Mouse (Mus musculus) MEL (cell line): ENCODE data around the gene Gm10720.
"Not testable (repeated sequence)": the region's sequence is repeated elsewhere in the genome, so short reads cannot be mapped to it uniquely, and the experiment has no call there.

Experiments
- CTCF ChIP-seq, 3 experiments: IDR thresholded peaks in 2 of 3; conservative IDR thresholded peaks in 1 of 3; 2 replicates each; pipeline ENCODE4 v1.5.1; 2011 to 2012; ENCODE audit warnings: low read length in 3 of 3, low read depth in 2 of 3, mild to moderate bottlenecking in 2 of 3, improper control_type of control experiment in 1 of 3, inconsistent platforms in 1 of 3, mixed read lengths in 1 of 3, moderate library complexity in 1 of 3; ENCODE audit not compliant: control insufficient read depth in 1 of 3, insufficient read depth in 1 of 3, poor library complexity in 1 of 3, severe bottlenecking in 1 of 3
- ELF1 ChIP-seq: IDR thresholded peaks from 2 replicates; pipeline ENCODE4 v1.6.1; 2014; ENCODE audit warnings: low read depth, mild to moderate bottlenecking, inconsistent platforms, low read length, improper control_type of control experiment, moderate library complexity
- EP300 ChIP-seq, 2 experiments: IDR thresholded peaks; 2 replicates each; pipeline ENCODE4 v1.6.1; 2011; ENCODE audit warnings: improper control_type of control experiment in 2 of 2, low read length in 2 of 2, low read depth in 1 of 2, mild to moderate bottlenecking in 1 of 2
- GATA1 ChIP-seq: IDR thresholded peaks from 2 replicates; pipeline ENCODE4 v1.6.1; 2011; ENCODE audit warnings: low read depth, low read length, improper control_type of control experiment
- POLR2A ChIP-seq, 2 experiments: IDR thresholded peaks; 2 replicates each; pipeline ENCODE4 v1.6.1; 2011 to 2012; ENCODE audit warnings: low read length in 2 of 2, mild to moderate bottlenecking in 2 of 2, control low read depth in 1 of 2, improper control_type of control experiment in 1 of 2, low read depth in 1 of 2, moderate library complexity in 1 of 2; ENCODE audit not compliant: control insufficient read depth in 1 of 2, insufficient read depth in 1 of 2, poor library complexity in 1 of 2
- SIN3A ChIP-seq: IDR thresholded peaks from 2 replicates; pipeline ENCODE4 v1.6.1; 2012; ENCODE audit warnings: low read length, improper control_type of control experiment, inconsistent platforms
- TAL1 ChIP-seq: IDR thresholded peaks from 2 replicates; pipeline ENCODE4 v1.6.1; 2012; ENCODE audit warnings: mild to moderate bottlenecking, inconsistent platforms, low read length, moderate library complexity, mixed read lengths
- UBTF ChIP-seq: IDR thresholded peaks from 2 replicates; pipeline ENCODE4 v1.6.1; 2012; ENCODE audit warnings: low read depth, mild to moderate bottlenecking, inconsistent platforms, low read length, improper control_type of control experiment, moderate library complexity, borderline replicate concordance; ENCODE audit not compliant: insufficient read depth
- ZNF384 ChIP-seq: IDR thresholded peaks from 2 replicates; pipeline ENCODE4 v1.6.1; 2012; ENCODE audit warnings: low read depth, mild to moderate bottlenecking, inconsistent platforms, low read length, improper control_type of control experiment

GRCm38 (mm10) chr9:3038161-3038560 lies 22.7 kb downstream of the Gm10720 start:
- not testable (repeated sequence) for TF ChIP-seq POLR2A (IDR thresholded peaks at IDR 0.05; ENCODE audit: control insufficient read depth in 1 of 2, insufficient read depth in 1 of 2, low read depth in 1 of 2, low read length in 2 of 2, poor library complexity in 1 of 2); CTCF (IDR thresholded peaks at IDR 0.05 in 2 of 3, conservative IDR thresholded peaks at IDR 0.05 in 1 of 3; ENCODE audit: control insufficient read depth in 1 of 3, insufficient read depth in 1 of 3, low read depth in 2 of 3, low read length in 3 of 3, poor library complexity in 1 of 3, severe bottlenecking in 1 of 3); ELF1; EP300 (IDR thresholded peaks at IDR 0.05; ENCODE audit: low read depth in 1 of 2, low read length in 2 of 2); TAL1; UBTF; SIN3A; ZNF384; GATA1
